Mouse (Mus musculus): ENCODE results near the gene Armh2.
A peak's percentile ranks its signal among the peaks of the same experiment; 100 is the strongest.

The Armh2 gene

GRCm38 (mm10) chr13:24741028-24741427 is at the start of gene Armh2:
TSS of gene Armh2 (plus strand) at chr13:24741232.
- DNase-seq = no peak

DNA sequence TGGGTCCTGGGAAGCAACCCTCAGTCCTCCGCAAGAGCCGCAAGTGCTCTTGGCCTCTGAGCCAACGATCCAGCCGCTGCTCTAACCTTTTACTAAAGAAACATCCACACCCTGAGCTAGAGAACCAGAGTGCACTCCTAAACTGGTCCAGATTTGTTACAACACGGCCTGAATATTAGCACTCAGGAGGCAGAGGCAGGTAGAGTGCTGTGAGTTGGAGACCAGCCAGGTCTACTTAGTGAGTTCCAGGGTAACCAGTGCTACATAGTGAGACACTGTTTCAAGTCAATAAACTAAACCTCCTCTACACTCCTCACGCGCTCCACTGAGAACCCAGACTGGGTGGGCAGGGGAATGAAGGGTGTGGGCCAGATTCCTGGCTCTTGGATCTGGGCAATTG is 47.7 kb upstream of the Armh2 start:
- peak; percentile 49 for DNase-seq

- no peak for DNase-seq
These were observed 42.3 kb upstream of the Armh2 start for GRCm38 (mm10) chr13:24698746-24699145.

DNA sequence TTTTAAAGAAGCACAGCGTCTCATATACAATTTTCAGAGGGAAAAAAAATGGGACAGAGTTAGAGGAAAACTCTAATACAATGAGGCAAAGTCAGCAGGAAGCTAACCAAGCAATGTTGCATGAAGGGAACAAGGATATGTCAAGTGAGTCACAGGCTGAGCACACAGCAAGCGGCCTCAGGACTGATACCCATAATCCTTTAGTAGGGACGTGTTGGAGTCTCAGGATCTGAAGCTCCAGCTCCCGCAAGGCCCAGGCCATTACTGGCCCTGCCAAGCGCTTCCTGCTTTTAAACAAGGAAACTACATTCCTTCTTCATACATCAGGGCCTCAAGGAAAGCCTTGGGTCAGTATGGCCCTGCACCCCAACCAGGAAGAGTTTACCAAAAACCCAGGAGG is 38.9 kb upstream of the Armh2 start:
- no peak for DNase-seq

DNA sequence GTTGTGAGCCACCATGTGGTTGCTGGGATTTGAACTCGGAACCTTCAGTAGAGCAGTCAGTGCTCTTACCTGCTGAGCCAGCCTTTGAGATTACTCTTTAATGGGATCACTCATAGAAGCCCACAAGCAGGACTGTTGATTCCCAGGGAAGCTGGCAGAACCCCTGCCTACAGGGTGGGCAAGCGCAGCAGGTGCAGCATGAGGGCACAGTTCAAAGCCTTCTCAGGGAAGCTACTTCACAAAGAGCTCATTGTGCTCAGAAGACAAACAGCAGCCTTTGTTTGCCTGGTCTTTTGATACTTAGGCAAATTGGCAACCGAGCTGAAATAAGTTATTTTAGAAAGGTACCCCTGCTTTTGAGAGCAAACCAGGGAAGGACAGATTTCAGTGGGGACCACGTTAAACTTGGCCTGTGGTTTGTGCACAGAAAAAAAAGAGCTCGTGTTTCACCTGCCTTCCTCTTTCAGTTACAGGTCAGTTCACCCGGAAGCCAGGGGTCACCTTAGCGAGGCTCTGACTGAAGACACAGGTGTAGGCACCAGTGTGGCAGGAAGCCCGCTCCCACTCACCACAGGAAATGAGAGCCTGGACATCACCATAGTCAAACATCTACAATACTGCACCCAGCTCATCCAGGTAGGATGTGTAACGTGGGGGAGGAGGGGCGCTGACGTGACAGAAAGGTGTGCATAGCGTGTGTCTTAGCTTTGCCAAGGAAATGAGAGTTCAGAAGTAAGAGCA is 31.2 kb upstream of the Armh2 start:
- no peak for DNase-seq

DNA sequence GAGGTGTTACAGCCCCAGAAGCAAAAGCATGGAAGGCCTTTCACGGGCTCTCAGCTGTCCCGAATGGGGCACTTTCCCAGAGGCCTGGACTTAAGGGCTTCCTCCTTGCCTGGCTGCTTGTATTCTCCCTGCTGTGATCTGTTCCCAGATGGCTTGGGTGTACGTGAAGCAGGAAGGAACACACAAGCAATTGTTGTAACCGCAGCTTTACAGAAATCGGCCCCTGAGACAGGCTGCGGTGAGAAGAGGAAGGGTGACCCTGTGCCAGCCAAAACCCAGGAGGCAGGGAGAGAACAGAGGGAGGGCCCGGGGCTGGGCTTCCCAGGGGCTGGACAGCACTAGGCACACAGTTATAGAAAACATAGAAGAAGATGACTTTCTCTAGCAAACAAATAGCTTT is 30.1 kb upstream of the Armh2 start:
- no peak for DNase-seq

DNA sequence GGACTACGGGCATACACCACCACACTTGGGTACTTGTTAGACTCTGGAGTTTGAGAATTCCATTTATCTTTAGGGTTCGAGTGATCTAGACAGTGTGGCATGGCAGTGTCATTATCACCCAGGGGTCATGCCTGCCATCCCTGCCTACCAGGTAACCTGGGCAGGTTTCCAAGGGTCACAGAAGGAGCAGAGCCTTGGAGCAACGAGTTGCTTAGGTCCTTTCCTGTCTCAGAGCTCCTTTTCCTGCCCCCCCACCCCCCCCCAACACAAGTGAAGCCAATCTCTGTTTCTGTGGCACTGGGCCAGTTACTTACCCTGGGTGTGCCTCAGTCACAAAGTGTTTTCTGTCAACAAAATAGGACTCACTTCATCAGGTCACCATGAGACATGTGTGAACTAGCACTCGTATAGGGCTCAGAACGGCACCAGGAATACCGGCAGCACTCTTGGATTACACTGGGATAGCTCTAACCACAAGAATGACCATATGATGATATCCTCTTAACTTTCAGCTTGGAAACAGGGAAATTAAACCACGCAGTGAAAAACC is 28.4 kb upstream of the Armh2 start:
- peak; percentile 24 for DNase-seq

GRCm38 (mm10) chr13:24713434-24714000 is 27.5 kb upstream of the Armh2 start:
- peak; percentile 93 for DNase-seq

- DNase-seq = no peak
These were observed 26.6 kb upstream of the Armh2 start for GRCm38 (mm10) chr13:24714360-24714885.

DNA sequence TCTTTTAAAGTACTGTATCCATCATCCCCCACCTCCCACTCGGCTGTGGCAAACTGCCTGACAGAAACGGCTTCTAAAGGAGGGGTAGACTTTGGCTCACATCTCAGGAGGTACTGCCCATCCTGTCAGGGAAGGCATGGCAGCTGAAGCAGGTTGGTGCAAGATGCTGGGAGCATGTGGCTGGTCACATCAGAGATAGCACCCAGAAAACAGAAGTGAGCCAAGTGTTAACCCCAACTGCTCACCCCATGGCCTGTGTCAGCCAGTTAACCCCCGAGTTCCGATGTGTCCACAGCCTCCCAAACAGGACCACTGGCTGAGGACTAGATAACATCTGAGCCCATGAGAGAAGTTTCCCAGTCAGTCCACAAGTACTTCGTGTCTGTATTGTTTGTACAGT is 25.4 kb upstream of the Armh2 start:
- DNase-seq = no peak

GRCm38 (mm10) chr13:24716441-24716840 is 24.6 kb upstream of the Armh2 start:
- DNase-seq = no peak

DNA sequence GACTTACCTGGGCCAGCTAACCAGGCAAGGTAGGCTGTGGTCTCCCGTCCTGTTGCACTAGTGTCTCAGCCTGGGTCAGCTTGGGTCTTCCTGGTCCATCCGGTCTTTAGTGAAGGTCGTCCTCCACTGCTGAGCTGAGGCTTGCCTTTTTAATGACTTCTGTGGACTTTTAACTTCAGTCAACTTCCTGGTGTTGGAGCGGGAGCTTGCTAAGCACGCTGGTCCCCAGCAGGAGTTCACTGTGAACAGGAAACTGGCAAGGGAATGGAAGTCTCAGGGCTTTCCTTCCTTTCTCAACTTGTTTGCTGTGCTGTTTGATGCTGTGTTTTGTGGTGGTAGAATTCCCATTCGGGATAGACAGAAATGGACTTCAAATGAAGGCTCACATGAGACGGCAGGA is 23.4 kb upstream of the Armh2 start:
- no peak for DNase-seq

- DNase-seq = no peak
These were observed 19.5 kb upstream of the Armh2 start for GRCm38 (mm10) chr13:24721502-24721901.

DNA sequence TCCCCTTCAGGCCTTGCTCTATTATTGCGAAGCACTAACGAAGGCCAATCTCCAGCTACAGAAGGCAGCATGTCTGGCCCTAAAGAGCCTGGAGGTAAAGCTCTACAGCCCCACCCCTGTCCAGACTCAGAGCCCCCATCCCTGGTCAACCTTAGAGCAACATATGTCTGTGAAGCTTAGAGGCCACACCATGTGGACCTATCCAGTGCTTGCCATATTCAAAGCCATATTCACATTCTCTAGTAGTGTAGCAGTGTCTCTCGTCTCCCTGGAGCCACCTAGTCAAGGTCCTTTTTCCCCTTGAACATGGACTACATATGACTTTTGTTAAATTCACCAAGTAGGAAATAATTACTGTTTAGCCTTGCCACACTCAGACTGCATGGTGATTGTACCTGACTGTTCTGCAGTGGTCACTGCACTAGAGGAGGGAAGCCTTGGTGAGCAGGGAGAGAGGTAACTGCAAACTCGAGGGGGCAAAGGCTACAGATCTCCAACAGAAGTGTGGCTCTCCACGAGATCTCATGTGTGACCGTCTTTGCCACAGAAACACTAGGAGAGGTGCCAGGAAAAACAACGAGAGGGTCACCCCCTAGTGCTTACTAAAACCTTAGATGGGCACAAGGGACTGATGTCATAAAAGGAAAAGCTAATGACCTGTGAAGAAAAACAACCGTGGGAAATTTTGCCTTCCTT is 17.2 kb upstream of the Armh2 start:
- no peak for DNase-seq

- DNase-seq = no peak
These were observed 16.7 kb upstream of the Armh2 start for GRCm38 (mm10) chr13:24724395-24724759.

GRCm38 (mm10) chr13:24729128-24729527 is 11.9 kb upstream of the Armh2 start:
- no peak for DNase-seq

DNA sequence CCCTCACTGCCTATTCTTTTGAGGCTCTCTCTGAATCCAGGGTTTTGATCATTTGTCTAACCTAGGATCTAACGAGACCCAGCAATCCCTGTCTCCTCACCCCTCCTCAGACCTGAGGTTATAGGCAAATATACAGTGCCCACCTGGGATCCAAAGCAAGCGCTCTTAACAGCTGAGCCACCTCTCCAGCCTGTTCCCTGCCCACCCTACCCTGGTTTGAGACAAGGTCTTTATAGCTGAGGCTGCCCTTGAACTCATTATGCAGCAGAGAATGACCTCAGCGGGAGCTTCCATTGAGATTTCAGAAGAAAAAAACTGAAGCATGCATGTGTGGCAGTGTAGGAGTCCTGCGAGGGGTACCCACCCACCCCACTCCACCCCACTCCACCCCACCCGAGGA is 6.5 kb upstream of the Armh2 start:
- no peak for DNase-seq

- no peak for DNase-seq
These were observed 5.4 kb upstream of the Armh2 start for GRCm38 (mm10) chr13:24735608-24736131.

GRCm38 (mm10) chr13:24747823-24748222 is 6.8 kb downstream of the Armh2 start:
- DNase-seq = peak; percentile 17

GRCm38 (mm10) chr13:24750807-24751206 is 9.8 kb downstream of the Armh2 start:
- no peak for DNase-seq

DNA sequence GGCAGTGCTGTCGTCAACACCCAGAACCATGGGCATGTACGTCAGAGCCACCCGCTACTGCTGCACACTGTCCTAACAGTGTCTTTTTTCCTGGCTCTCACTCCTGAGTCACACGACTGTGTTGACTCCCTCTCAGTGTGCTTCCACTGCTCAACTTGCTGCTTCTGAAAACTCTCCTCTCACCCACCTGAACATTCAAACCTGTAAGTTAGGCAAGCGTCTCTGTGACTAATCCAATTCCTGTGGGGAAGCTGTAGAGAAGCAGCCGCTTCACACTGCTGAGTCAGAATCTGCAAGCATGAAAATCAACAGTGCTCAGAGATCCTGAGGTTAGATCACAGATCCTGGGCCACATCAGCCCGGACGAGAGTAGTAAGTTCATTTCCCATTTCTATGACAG is 10.4 kb downstream of the Armh2 start:
- DNase-seq = no peak

DNA sequence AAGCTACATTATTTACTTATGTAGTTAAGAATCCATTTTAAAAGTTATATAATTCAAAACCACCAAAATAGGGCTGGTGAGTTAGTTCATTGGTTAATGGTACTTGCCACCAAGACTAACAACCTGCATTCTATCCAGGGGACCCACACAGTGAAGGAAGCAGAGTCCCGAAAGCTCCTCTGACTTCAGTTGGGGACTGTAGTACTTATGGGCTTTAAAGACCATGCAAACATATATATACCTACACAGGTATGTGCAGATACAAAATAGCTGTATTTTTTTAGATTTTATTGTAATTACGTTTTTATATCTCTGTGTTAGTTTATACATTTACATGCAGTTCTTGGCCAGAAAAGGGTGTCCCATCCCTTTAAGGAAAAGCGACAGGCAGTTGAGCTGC is 15.7 kb downstream of the Armh2 start:
- DNase-seq = no peak

DNA sequence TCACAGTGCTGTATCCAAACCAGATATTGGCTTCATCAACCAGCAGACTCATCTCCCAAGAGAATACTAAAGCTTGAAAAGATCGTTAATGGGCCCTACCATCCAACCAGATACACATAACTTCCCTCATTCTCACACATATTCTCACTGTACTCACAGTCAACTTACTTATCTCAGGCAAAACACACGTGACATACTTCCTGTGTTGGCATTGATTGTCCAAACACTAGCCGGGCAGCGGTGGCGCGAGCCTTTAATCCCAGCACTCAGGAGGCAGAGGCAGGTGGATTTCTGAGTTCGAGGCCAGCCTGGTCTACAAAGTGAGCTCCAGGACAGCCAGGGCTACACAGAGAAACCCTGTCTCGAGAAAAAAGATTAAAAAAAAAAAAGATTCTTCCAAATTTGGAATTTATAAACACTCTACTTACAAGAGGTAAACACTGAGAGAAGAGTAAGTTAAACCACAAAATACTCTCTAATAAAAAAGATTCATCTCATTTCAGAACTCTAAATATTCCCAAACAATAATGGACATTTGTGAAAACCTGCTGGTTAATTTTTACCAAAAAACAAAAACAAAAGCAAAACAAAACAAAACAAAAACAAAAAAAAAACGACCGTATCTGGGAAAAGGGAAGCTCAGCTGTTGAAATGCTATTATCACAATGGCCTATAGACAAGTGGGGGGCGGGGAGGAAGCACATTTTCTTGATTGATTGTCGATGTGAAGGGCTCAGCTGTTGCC is 17.0 kb downstream of the Armh2 start:
- DNase-seq = no peak

Measured in lung, postnatal 36 days (tissue).